Mouse (Mus musculus): ENCODE measurements at regions not wholly inside any gene's neighbourhood (a gene's known extent, or its start where the extent isn't known, plus 50 kb on each side); places are given as distances from the start of the nearest gene placed in this dataset.

DNA sequence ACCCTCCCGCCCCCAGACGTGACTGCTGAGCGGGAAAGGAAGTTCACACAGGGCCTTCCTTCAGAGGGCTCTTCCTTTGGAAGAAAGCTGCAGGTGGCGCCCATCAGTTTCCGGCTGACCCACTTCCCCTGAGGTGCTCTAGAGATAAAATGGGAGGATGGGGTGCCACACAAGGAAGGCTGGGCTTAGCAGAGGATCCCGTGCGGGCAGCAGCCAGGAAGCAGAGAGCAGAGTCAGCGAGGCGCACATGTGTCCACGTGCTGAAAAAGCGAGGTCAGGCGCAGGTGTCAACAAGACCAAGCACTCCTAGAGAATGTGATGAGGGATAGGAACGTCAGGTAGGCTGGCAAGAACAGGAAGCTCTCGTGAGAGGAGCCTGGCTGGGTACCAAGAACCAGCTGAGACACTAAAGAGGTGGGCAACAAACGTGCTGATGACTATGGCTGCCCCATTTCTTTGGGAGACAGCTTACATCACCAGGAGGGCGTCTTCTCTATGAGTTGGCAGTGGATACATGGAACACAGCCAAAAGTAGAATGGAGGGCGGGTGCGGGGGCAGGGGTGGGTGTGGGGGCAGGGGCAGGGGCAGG, 253.0 kb upstream of the Gm10131 start:
- no peak overlapping the region for H3K4me3 ChIP-seq (ENCODE audit: low read depth, low read length)
- no peak overlapping the region for H3K4me2 ChIP-seq
- H3K4me1 ChIP-seq (ENCODE audit: control insufficient read depth, insufficient read depth, low read length): no peaks in the 10 kb centered on the region
- H3K27ac ChIP-seq (ENCODE audit: low read depth, low read length): no peak overlapping the region
- no peaks in the 10 kb centered on the region; the same call in 1 of the 2 replicates for H3K27me3 ChIP-seq (ENCODE audit: control insufficient read depth, insufficient read depth, low read length)
- ATAC-seq (replicated peaks; ENCODE audit: insufficient number of reproducible peaks, low FRiP score, low TSS enrichment): no peak
- 69% methylated on average over 18 of the region's 18 CpGs for WGBS (ENCODE audit: insufficient replicate concordance)
- H3K36me3 ChIP-seq (ENCODE audit: control insufficient read depth, insufficient read depth, low read length): no peaks in the 10 kb centered on the region
- no peak overlapping the region for H3K9ac ChIP-seq (ENCODE audit: low read depth, low read length)
- H3K9me3 ChIP-seq (replicated peaks; ENCODE audit: control insufficient read depth, low read length): no peaks in the 10 kb centered on the region

DNA sequence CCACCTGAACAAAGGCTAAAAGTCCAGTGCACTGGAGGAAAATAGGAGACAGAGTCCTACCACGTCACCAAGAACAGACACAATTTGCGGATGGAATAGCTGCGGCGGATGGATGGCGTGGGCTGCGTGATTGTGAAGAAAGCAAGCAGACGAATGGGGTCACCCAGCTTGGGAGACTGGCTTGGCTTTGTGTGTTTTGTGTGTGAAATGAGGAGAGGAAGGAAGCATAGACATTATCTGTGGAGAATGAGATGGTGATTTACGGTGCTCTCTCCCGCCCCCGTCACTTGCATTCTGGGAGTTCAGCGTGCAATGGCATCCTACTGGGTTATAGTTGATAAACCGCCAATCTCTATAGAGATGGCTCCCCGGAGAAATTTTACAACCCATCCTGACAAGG, 252.1 kb upstream of the Gm10131 start:
- WGBS (ENCODE audit: insufficient replicate concordance): 90% methylated on average over 13 of the region's 13 CpGs
- Histone ChIP-seq H3K4me3 (ENCODE audit: low read depth, low read length) (no peak overlapping the region), H3K27ac (ENCODE audit: low read depth, low read length) (no peak overlapping the region), H3K9ac (ENCODE audit: low read depth, low read length) (no peak overlapping the region), H3K27me3 (ENCODE audit: control insufficient read depth, insufficient read depth, low read length) (no peaks in the 10 kb centered on the region; the same call in 1 of the 2 replicates), H3K4me1 (ENCODE audit: control insufficient read depth, insufficient read depth, low read length) (no peaks in the 10 kb centered on the region), H3K9me3 (replicated peaks; ENCODE audit: control insufficient read depth, low read length) (no peaks in the 10 kb centered on the region), H3K4me2 (no peak overlapping the region), H3K36me3 (ENCODE audit: control insufficient read depth, insufficient read depth, low read length) (no peaks in the 10 kb centered on the region)
- no peak for ATAC-seq (replicated peaks; ENCODE audit: insufficient number of reproducible peaks, low FRiP score, low TSS enrichment)

DNA sequence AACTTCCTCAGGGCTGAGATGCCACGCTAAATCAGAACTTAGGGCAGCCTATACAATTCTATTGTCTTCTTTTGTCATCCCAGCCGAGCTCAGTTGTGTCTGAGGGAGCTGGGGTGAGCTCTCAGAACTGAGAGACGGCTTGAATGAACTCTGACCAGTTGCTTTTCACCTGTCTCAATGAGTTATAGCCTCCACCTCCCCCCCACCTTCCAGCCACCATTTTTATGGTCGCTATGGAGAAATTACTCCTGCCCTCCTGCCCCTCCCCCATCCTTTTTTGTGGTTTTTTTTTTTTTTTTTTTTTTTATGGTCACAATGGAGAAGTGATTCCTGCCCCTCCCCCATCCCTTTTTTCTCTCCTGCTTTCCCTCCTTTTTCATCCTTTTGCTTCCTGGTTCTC, 251.6 kb upstream of the Gm10131 start:
- 65% methylated on average over 4 of the region's 4 CpGs for WGBS (ENCODE audit: insufficient replicate concordance)
- Histone ChIP-seq H3K4me3 (ENCODE audit: low read depth, low read length) (no peak overlapping the region), H3K36me3 (ENCODE audit: control insufficient read depth, insufficient read depth, low read length) (no peaks in the 10 kb centered on the region), H3K9me3 (replicated peaks; ENCODE audit: control insufficient read depth, low read length) (no peaks in the 10 kb centered on the region), H3K9ac (ENCODE audit: low read depth, low read length) (no peak overlapping the region), H3K27ac (ENCODE audit: low read depth, low read length) (no peak overlapping the region), H3K4me1 (ENCODE audit: control insufficient read depth, insufficient read depth, low read length) (no peaks in the 10 kb centered on the region), H3K27me3 (ENCODE audit: control insufficient read depth, insufficient read depth, low read length) (no peaks in the 10 kb centered on the region), H3K4me2 (no peak overlapping the region)
- ATAC-seq (replicated peaks; ENCODE audit: insufficient number of reproducible peaks, low FRiP score, low TSS enrichment): no peak

DNA sequence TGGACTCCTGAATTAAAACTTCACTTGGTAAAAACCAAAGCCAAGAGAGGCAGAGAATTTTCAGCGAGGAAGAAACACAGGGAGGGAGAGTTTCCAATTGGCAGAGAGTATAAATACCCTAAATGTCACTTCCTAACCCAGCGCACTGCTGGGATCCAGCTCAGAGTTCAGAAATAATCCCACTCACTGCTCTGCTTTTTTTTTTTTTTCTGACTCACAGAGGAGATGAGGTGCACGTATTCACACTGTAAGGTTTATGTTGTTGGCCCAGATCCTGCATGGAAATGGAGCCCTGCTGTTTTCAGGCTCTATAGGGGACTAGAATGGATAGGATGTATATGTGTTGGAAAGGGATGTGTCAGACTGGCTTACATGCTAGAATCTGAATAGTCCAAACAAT, 249.8 kb upstream of the Gm10131 start:
- Histone ChIP-seq H3K9me3 (replicated peaks; ENCODE audit: control insufficient read depth, low read length) (no peaks in the 10 kb centered on the region), H3K4me1 (ENCODE audit: control insufficient read depth, insufficient read depth, low read length) (no peaks in the 10 kb centered on the region), H3K36me3 (ENCODE audit: control insufficient read depth, insufficient read depth, low read length) (no peaks in the 10 kb centered on the region), H3K9ac (ENCODE audit: low read depth, low read length) (no peak overlapping the region), H3K27ac (ENCODE audit: low read depth, low read length) (no peak overlapping the region), H3K4me3 (ENCODE audit: low read depth, low read length) (no peak overlapping the region), H3K27me3 (ENCODE audit: control insufficient read depth, insufficient read depth, low read length) (no peaks in the 10 kb centered on the region), H3K4me2 (no peak overlapping the region)
- WGBS (ENCODE audit: insufficient replicate concordance): 78% methylated on average over 3 of the region's 3 CpGs
- ATAC-seq (replicated peaks; ENCODE audit: insufficient number of reproducible peaks, low FRiP score, low TSS enrichment): no peak

DNA sequence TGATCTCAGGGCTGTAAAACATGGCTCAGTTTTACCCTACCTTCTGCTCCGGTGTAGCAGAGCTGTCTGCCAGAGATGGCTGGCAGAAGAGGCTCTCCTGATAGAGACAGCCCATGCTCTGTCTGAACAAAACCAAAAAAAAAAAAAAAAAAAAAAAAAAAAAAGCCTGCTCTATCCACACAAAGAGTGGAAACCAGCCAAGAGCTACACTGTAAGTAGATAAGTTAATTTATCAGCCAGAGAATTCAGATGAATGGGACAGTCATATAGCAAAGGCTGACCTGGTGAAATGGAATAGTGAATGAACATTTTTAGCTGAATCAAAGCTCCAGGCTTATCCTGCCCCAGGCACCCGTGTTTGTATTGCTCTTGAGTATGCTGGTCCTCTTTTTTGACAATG, 248.2 kb upstream of the Gm10131 start:
- H3K27me3 ChIP-seq (ENCODE audit: control insufficient read depth, insufficient read depth, low read length): no peaks in the 10 kb centered on the region
- no peak overlapping the region for H3K4me2 ChIP-seq
- no peaks in the 10 kb centered on the region for H3K4me1 ChIP-seq (ENCODE audit: control insufficient read depth, insufficient read depth, low read length)
- no peak overlapping the region for H3K4me3 ChIP-seq (ENCODE audit: low read depth, low read length)
- WGBS (ENCODE audit: insufficient replicate concordance): 40% methylated on average over 2 of the region's 2 CpGs
- H3K27ac ChIP-seq (ENCODE audit: low read depth, low read length): no peak overlapping the region
- H3K36me3 ChIP-seq (ENCODE audit: control insufficient read depth, insufficient read depth, low read length): no peaks in the 10 kb centered on the region
- no peak for ATAC-seq (replicated peaks; ENCODE audit: insufficient number of reproducible peaks, low FRiP score, low TSS enrichment)
- no peaks in the 10 kb centered on the region for H3K9me3 ChIP-seq (replicated peaks; ENCODE audit: control insufficient read depth, low read length)
- H3K9ac ChIP-seq (ENCODE audit: low read depth, low read length): no peak overlapping the region

DNA sequence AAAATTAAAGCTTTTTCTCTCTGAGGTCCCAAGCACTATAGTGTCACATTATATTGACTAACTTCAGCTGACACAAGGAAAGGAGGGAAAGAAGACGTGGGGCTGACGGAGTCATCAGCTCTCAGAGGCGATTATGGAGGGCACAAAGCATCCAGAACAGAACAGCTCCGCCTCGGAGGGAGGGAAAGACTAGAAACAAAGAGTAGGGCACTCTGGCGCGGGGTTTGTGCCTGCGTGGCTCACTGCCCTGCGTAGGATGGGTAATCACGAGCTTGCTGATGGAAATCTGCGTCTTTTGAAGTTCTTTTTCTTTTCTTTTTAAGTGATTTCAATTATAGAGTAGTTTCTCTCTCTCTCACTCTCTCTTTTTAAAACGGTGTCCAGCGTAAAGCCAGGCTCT, 243.5 kb upstream of the Gm10131 start:
- no peak for ATAC-seq (replicated peaks; ENCODE audit: insufficient number of reproducible peaks, low FRiP score, low TSS enrichment)
- H3K9me3 ChIP-seq (replicated peaks; ENCODE audit: control insufficient read depth, low read length): no peaks in the 10 kb centered on the region
- H3K4me1 ChIP-seq (ENCODE audit: control insufficient read depth, insufficient read depth, low read length): no peaks in the 10 kb centered on the region
- H3K4me2 ChIP-seq: no peak overlapping the region
- no peaks in the 10 kb centered on the region for H3K36me3 ChIP-seq (ENCODE audit: control insufficient read depth, insufficient read depth, low read length)
- 72% methylated on average over 13 of the region's 13 CpGs for WGBS (ENCODE audit: insufficient replicate concordance)
- no peak overlapping the region for H3K9ac ChIP-seq (ENCODE audit: low read depth, low read length)
- H3K4me3 ChIP-seq (ENCODE audit: low read depth, low read length): no peak overlapping the region
- no peak overlapping the region for H3K27ac ChIP-seq (ENCODE audit: low read depth, low read length)
- no peaks in the 10 kb centered on the region for H3K27me3 ChIP-seq (ENCODE audit: control insufficient read depth, insufficient read depth, low read length)

DNA sequence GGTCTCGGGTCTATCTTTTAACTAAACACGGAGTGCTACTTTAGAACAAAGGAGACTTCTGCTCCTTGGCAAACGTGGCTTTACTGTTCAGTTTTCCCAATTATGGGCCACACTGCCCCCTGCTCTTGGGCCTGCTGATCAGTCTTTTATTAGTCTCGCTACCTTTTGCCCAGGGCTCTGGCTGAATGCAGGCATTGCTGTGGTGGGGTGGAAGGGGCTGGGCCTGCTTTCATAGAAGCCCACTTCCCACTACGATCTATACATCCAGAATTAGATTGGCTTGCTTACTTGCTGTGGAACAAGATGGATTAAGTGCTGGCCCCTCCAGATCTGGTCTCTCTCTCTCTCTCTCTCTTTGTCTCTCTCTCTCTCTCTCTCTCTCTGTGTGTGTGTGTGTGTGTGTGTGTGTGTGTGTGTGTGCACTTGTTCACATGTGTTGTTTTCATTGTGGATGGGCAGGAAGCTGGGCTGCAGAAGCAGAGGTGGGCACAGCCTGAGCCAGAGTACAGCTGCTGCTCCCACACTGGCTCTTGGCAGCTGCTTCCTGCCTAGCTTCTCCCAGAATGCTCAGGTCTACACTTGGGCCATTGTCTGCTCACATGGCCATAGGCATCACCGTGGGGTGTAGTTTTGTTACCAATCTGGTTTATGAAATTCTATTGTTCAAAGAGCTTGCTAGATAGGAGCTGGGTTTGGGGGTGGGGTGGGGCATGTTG, 241.8 kb upstream of the Gm10131 start:
- Histone ChIP-seq H3K4me2 (no peak overlapping the region), H3K4me3 (ENCODE audit: low read depth, low read length) (no peak overlapping the region), H3K27me3 (ENCODE audit: control insufficient read depth, insufficient read depth, low read length) (no peaks in the 10 kb centered on the region), H3K36me3 (ENCODE audit: control insufficient read depth, insufficient read depth, low read length) (no peaks in the 10 kb centered on the region), H3K4me1 (ENCODE audit: control insufficient read depth, insufficient read depth, low read length) (no peaks in the 10 kb centered on the region), H3K9me3 (replicated peaks; ENCODE audit: control insufficient read depth, low read length) (no peaks in the 10 kb centered on the region), H3K9ac (ENCODE audit: low read depth, low read length) (no peak overlapping the region), H3K27ac (ENCODE audit: low read depth, low read length) (no peak overlapping the region)
- WGBS (ENCODE audit: insufficient replicate concordance): 72% methylated on average over 6 of the region's 6 CpGs
- ATAC-seq (replicated peaks; ENCODE audit: insufficient number of reproducible peaks, low FRiP score, low TSS enrichment): no peak

DNA sequence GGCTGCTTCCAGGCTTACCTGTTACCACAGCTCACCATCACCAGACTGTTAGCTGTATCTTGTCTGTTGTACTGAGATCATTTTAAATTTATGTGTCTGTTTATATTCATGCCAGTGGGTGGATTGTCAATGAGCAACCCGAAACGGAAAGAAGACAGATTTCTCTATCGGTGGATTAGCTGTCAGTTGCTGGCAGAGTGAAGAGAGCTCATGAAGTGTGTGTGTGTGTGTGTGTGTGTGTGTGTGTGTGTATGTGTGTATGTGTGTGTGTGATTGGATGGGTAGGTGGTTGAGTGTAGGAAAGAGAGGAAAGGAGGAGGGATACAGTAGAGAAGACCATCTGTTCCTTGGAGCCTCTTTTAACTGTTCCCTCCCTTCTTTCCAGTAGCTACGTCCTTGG, 223.3 kb upstream of the Gm10131 start:
- Histone ChIP-seq H3K9me3 (replicated peaks; ENCODE audit: control insufficient read depth, low read length) (no peaks in the 10 kb centered on the region), H3K4me1 (ENCODE audit: control insufficient read depth, insufficient read depth, low read length) (no peaks in the 10 kb centered on the region), H3K4me3 (ENCODE audit: low read depth, low read length) (no peak overlapping the region), H3K27me3 (ENCODE audit: control insufficient read depth, insufficient read depth, low read length) (no peaks in the 10 kb centered on the region), H3K27ac (ENCODE audit: low read depth, low read length) (no peak overlapping the region), H3K36me3 (ENCODE audit: control insufficient read depth, insufficient read depth, low read length) (no peaks in the 10 kb centered on the region), H3K9ac (ENCODE audit: low read depth, low read length) (no peak overlapping the region), H3K4me2 (no peak overlapping the region)
- WGBS (ENCODE audit: insufficient replicate concordance): 88% methylated on average over 4 of the region's 4 CpGs
- no peak for ATAC-seq (replicated peaks; ENCODE audit: insufficient number of reproducible peaks, low FRiP score, low TSS enrichment)

DNA sequence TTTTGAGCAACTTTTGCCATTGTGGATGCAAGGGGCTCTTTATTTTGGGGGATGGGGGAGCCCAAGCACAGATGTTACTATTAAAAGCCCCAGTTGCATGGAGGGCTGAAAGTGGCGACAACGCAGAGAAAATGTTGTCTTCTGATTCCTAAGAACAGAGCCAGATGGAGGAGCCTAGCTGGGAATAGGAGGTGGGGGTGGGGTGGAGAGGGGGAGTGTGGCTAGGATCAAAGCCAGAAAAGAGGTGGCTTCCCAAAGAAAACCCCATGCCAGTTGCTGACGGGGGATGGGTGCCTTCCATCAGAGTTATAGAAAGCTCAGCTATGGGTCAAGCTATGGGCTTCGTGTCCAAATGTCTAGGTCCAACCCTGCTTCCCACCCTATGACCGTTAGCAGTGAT, 220.1 kb upstream of the Gm10131 start:
- WGBS (ENCODE audit: insufficient replicate concordance): 45% methylated on average over 5 of the region's 5 CpGs
- ATAC-seq (replicated peaks; ENCODE audit: insufficient number of reproducible peaks, low FRiP score, low TSS enrichment): no peak
- H3K4me1 ChIP-seq (ENCODE audit: control insufficient read depth, insufficient read depth, low read length): no peaks in the 10 kb centered on the region
- H3K27me3 ChIP-seq (ENCODE audit: control insufficient read depth, insufficient read depth, low read length): no peaks in the 10 kb centered on the region
- no peak overlapping the region for H3K27ac ChIP-seq (ENCODE audit: low read depth, low read length)
- H3K9ac ChIP-seq (ENCODE audit: low read depth, low read length): no peak overlapping the region
- H3K9me3 ChIP-seq (replicated peaks; ENCODE audit: control insufficient read depth, low read length): no peaks in the 10 kb centered on the region
- H3K4me3 ChIP-seq (ENCODE audit: low read depth, low read length): no peak overlapping the region
- no peak overlapping the region for H3K4me2 ChIP-seq
- no peaks in the 10 kb centered on the region for H3K36me3 ChIP-seq (ENCODE audit: control insufficient read depth, insufficient read depth, low read length)

Data from heart, embryonic 11.5 days (tissue).